Mouse (Mus musculus): ENCODE measurements around the gene Polr2j.

The Polr2j gene

DNA sequence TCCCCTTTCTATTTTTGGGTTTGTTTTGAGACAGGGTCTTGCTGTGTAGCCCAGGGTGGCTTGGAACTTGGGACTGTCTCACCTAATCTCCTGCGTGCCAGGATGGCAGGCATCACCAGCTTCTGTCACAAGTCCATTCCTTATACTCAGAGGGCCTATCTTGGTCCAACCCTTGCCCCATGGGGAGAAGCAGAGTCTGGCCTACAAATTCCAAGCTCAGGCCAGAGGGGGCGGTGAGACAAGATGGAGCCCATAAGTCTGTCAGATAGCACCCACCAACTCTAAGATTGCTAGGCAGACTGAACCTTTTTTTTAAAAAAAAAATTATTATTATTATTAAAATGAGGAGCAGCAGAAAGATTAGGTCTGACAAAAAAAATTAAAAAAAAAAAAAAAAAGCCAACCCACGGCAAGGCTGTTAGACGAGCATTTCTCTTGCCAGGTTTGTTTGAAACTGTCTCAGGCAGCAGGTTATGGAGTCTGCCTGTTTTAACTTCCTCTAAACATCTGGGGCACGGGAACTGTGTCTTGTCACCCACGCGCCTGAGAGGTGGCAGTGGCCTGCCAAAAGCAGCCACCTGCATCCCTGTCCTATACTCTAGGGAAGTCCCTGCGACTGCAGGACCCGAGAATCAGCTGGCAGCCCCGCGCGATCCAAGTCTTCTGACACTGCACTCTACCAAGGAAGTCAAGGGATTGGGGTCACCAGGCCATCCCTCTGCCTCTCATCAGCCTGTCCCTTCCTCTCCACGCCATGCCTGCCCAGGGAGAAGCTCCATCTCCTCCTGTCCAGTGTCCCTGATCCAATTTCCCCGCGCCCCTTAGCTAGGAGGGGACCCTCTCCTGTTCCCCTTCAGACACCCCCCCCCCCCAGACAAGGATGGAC lies 53.4 kb downstream of the Polr2j start:
- peak; percentile 40 to 55 for DNase-seq

DNA sequence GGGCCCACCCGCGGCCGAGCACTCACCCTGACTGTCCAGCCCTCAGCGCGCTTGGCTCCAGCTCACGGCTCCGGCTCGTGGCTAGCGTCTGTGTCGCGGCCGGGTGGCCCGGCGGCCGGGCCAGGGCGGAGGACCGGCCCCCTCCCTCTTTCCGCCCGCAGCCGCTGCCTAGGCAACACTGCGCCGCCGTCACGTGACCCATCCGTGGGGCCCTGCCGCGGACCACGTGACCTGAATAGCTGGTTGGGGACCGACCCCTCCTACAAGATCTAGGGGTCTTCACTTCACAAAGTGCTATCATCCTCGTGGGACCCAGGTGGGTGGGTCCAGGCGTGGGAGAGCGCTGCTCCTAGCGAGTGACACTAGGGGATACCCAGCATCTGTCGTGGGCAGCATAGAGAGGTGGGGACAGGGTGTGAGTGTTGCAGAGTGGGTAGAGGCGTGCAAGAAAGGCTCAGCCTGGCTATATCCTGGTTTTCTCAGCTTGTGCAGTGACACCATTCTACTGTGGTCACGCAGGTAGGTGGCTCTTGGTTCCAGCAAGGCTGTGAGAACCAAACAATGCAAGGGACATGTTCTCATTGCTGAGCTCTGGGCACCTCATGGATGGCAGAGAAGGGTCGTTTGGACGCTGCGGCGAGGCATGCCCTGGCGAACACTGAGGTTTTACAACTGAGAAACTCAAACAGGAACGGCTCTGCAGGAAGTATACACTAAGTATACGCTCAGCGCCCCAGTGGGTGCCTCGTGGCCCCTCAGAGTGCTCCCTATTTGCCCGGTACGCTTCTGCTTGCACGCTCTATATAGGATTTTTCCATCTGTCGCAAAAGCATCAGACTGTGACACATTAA lies 54.3 kb downstream of the Polr2j start, which contains the start of gene Orai2:
Gene Orai2, minus strand, starts transcription at position 202 of the 851 bp plus-strand sequence.
- DNase-seq: peak; percentile 88 to 89

- DNase-seq: no peak
Observed at GRCm38 (mm10) chr5:136171363-136172341, 55.2 kb downstream of the Polr2j start.

All from cerebellum, adult 18-20 months (tissue).